Mouse (Mus musculus): ENCODE data around the gene Tlr5.

The Tlr5 gene

GRCm38 (mm10) chr1:182988646-182989045 is 34.1 kb downstream of the Tlr5 start:
- DNase-seq (ENCODE audit: extremely low read depth, low read depth), result no peak

DNA sequence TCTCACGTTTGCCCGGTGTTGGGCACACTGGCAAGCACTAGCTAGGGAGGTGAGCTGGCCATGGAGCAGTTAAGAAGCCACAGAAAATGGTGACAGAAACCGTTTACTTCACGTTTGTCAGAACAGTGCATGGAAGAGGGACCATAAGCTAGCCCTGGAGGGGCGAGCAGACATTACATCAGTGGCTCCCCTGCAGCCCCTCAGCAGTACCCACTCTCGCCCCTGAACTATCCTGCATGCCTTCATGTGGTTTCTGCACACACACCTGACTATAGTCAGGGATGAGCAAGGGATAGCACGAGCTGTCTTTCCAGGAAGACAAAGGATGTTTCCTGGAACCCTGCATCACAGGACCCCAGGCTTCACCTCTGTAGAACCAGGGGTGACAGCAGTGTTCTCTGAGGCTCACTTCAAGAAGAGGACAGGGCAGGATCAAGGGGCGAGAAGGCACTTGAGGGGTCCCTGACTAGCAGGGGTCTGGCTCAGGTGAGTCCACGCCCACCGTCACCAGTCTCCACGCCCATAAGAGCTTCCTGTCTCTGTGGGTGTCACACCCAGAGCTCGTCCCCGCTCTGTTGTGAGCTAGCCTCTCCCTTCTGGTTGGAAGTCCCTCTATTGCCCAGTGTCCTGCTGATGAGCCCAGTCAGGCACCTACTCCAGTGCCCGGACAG is 35.6 kb downstream of the Tlr5 start:
- no peak for DNase-seq (ENCODE audit: extremely low read depth, low read depth)

GRCm38 (mm10) chr1:182991002-182991778 is 36.6 kb downstream of the Tlr5 start:
- DNase-seq (ENCODE audit: extremely low read depth, low read depth), result peak; percentile 26
